In genomic region chr7:126428631-126429502, GRCm38 (mm10) we compare ENCODE assay signal across 1 mouse cellular context.
A peak's percentile ranks its signal among the peaks of the same experiment; 100 is the strongest.
TF ChIP-seq lines count a peak whose summit lies in the region.

Gene Rabep2 (plus strand): TSS chr7:126428759.

TF ChIP-seq in CH12.LX, 34 proteins besides CTCF, POLR2A, EP300 and RAD21 (continued from another document):
- TF ChIP-seq PAX5 (IDR thresholded peaks at IDR 0.05; ENCODE audit: low read length): no peak
- no peak for TF ChIP-seq MYC (IDR thresholded peaks at IDR 0.05; ENCODE audit: low read depth, low read length)
- TF ChIP-seq JUN (IDR thresholded peaks at IDR 0.05; ENCODE audit: insufficient read depth, low read depth, low read length): no peak
- TF ChIP-seq POLR2AphosphoS2 (IDR thresholded peaks at IDR 0.05; ENCODE audit: low read depth, low read length): no peak; the same call in 1 of the 2 replicates
- peak; percentile 71; the same call in 1 of the 2 replicates for TF ChIP-seq KAT2A (IDR thresholded peaks at IDR 0.05; ENCODE audit: insufficient replicate concordance, low read length)
- TF ChIP-seq JUND (conservative IDR thresholded peaks at IDR 0.05; ENCODE audit: low read depth, low read length): no peak
- TF ChIP-seq MAFK (IDR thresholded peaks at IDR 0.05; ENCODE audit: insufficient replicate concordance, low read length): no peak
- no peak for TF ChIP-seq BHLHE40 (IDR thresholded peaks at IDR 0.05; ENCODE audit: low read depth, low read length)
- 0 out of 2 replicates have a peak, but pooled peaks have one; percentile 62 for TF ChIP-seq ZMIZ1 (IDR thresholded peaks at IDR 0.05; ENCODE audit: low read depth, low read length)
- TF ChIP-seq HCFC1 (IDR thresholded peaks at IDR 0.05; ENCODE audit: low read depth, low read length): peak; percentile 73
- TF ChIP-seq TBP (conservative IDR thresholded peaks at IDR 0.05; ENCODE audit: low read depth, low read length): no peak
- TF ChIP-seq E2F4 (IDR thresholded peaks at IDR 0.05; ENCODE audit: insufficient replicate concordance, low read depth, low read length): no peak
- 0 out of 2 replicates have a peak, but pooled peaks have one; percentile 40 for TF ChIP-seq MEF2A (IDR thresholded peaks at IDR 0.05; ENCODE audit: borderline replicate concordance, low read depth, low read length)
- no peak for TF ChIP-seq CHD1 (IDR thresholded peaks at IDR 0.05; ENCODE audit: low read depth, low read length)
- no peak for TF ChIP-seq ZC3H11A (IDR thresholded peaks at IDR 0.05; ENCODE audit: low read depth, low read length)
- no peak for TF ChIP-seq ZKSCAN1 (IDR thresholded peaks at IDR 0.05; ENCODE audit: borderline replicate concordance, low read depth, low read length)
- peak; percentile 98 for TF ChIP-seq ELF1 (IDR thresholded peaks at IDR 0.05; ENCODE audit: low read depth, low read length)
- no peak for TF ChIP-seq USF1 (IDR thresholded peaks at IDR 0.05; ENCODE audit: low read depth, low read length)
